Mouse (Mus musculus) CH12.LX (cell line): ENCODE data around the gene Traf2. TPM values are rescaled to one million over a fixed set of nuclear protein-coding genes. Genes with fewer than 3 reads are reported as not detected.

ENCODE experiments used
- DNase-seq: peaks from one replicate; pipeline ENCODE4 v3.0.0-alpha.2; 2013; ENCODE audit errors: extremely low read depth
- H3K27ac ChIP-seq: 2 replicates; pipeline ENCODE4 v1.5.1; 2012; ENCODE audit warnings: low read depth, mild to moderate bottlenecking, control low read depth, moderate library complexity; ENCODE audit not compliant: insufficient read depth
- H3K27me3 ChIP-seq: replicated peaks from 2 replicates; pipeline ENCODE3; 2012; ENCODE audit warnings: inconsistent platforms
- H3K36me3 ChIP-seq, 2 experiments: replicated peaks in 1 of 2; 2 replicates each; pipeline versions ENCODE3 to v1.6.1; 2012; ENCODE audit warnings: inconsistent platforms in 1 of 2, low read length in 1 of 2, mild to moderate bottlenecking in 1 of 2, mixed read lengths in 1 of 2, moderate library complexity in 1 of 2; ENCODE audit not compliant: control insufficient read depth in 1 of 2, insufficient read depth in 1 of 2
- H3K4me1 ChIP-seq, 2 experiments: 2 replicates each; pipeline ENCODE4 v1.6.1; 2012; ENCODE audit warnings: inconsistent platforms in 1 of 2, moderate library complexity in 1 of 2; ENCODE audit not compliant: insufficient read depth in 2 of 2, control insufficient read depth in 1 of 2
- H3K4me2 ChIP-seq: 2 replicates; pipeline ENCODE4 v1.6.1; 2012; ENCODE audit warnings: low read depth, mild to moderate bottlenecking, control low read depth; ENCODE audit not compliant: poor library complexity, insufficient read depth, severe bottlenecking
- H3K4me3 ChIP-seq, 3 experiments: fragments of 150-350 bp in 1 of 3; sonication (generic) in 1 of 3; replicated peaks in 1 of 3; 2 replicates each; pipeline versions ENCODE3 to v1.5.1; 2011 to 2012; ENCODE audit warnings: low read depth in 2 of 3, low read length in 2 of 3, mild to moderate bottlenecking in 2 of 3, moderate library complexity in 2 of 3, control low read depth in 1 of 3, improper control_type of control experiment in 1 of 3, inconsistent platforms in 1 of 3, mixed read lengths in 1 of 3; ENCODE audit not compliant: poor library complexity in 1 of 3
- H3K79me2 ChIP-seq: replicated peaks from 2 replicates; pipeline ENCODE4 v1.6.1; 2012; ENCODE audit warnings: mild to moderate bottlenecking, moderate library complexity; ENCODE audit not compliant: control insufficient read depth, poor library complexity, insufficient read depth, severe bottlenecking; ENCODE audit errors: extremely low read depth
- H3K9ac ChIP-seq: 2 replicates; pipeline ENCODE4 v1.6.1; 2012; ENCODE audit warnings: low read depth, mild to moderate bottlenecking, control low read depth, moderate library complexity; ENCODE audit not compliant: insufficient read depth
- H3K9me3 ChIP-seq: replicated peaks from 2 replicates; pipeline ENCODE3; 2012; ENCODE audit warnings: low read length, inconsistent platforms, mixed read lengths
- BHLHE40 ChIP-seq: IDR thresholded peaks from 2 replicates; pipeline ENCODE4 v1.6.1; 2011; ENCODE audit warnings: mild to moderate bottlenecking, low read depth, low read length, improper control_type of control experiment
- CTCF ChIP-seq, 2 experiments: IDR thresholded peaks in 1 of 2; conservative IDR thresholded peaks in 1 of 2; 2 replicates each; pipeline ENCODE4 v1.5.1; 2011 to 2012; ENCODE audit warnings: low read depth in 2 of 2, low read length in 2 of 2, improper control_type of control experiment in 1 of 2, inconsistent platforms in 1 of 2, mild to moderate bottlenecking in 1 of 2, moderate library complexity in 1 of 2
- E2F4 ChIP-seq: IDR thresholded peaks from 2 replicates; pipeline ENCODE4 v1.6.1; 2011; ENCODE audit warnings: low read depth, low read length, improper control_type of control experiment; ENCODE audit not compliant: insufficient replicate concordance
- ELF1 ChIP-seq: IDR thresholded peaks from 2 replicates; pipeline ENCODE4 v1.6.1; 2014; ENCODE audit warnings: low read depth, mild to moderate bottlenecking, inconsistent platforms, low read length, improper control_type of control experiment
- ETS1 ChIP-seq: conservative IDR thresholded peaks from 2 replicates; pipeline ENCODE4 v1.6.1; 2012; ENCODE audit warnings: low read depth, mild to moderate bottlenecking, inconsistent platforms, low read length, improper control_type of control experiment, moderate library complexity
- GABPA ChIP-seq: IDR thresholded peaks from 2 replicates; pipeline ENCODE4 v1.6.1; 2012; ENCODE audit warnings: low read depth, low read length, improper control_type of control experiment, inconsistent platforms; ENCODE audit not compliant: insufficient replicate concordance
- HCFC1 ChIP-seq: IDR thresholded peaks from 2 replicates; pipeline ENCODE4 v1.6.1; 2012; ENCODE audit warnings: low read depth, mild to moderate bottlenecking, inconsistent platforms, low read length, improper control_type of control experiment
- IRF4 ChIP-seq: IDR thresholded peaks from 2 replicates; pipeline ENCODE4 v1.6.1; 2014; ENCODE audit warnings: low read depth, mild to moderate bottlenecking, inconsistent platforms, low read length, improper control_type of control experiment
- JUND ChIP-seq: conservative IDR thresholded peaks from 2 replicates; pipeline ENCODE4 v1.6.1; 2011; ENCODE audit warnings: low read depth, low read length, improper control_type of control experiment
- KAT2A ChIP-seq: IDR thresholded peaks from 2 replicates; pipeline ENCODE4 v1.6.1; 2012; ENCODE audit warnings: low read length, improper control_type of control experiment, inconsistent platforms; ENCODE audit not compliant: insufficient replicate concordance
- MAX ChIP-seq: IDR thresholded peaks from 2 replicates; pipeline ENCODE4 v1.6.1; 2011; ENCODE audit warnings: low read length, improper control_type of control experiment
- MAZ ChIP-seq: IDR thresholded peaks from 2 replicates; pipeline ENCODE4 v1.6.1; 2012; ENCODE audit warnings: low read depth, mild to moderate bottlenecking, inconsistent platforms, low read length, improper control_type of control experiment, moderate library complexity
- PAX5 ChIP-seq: IDR thresholded peaks from 2 replicates; pipeline ENCODE4 v1.6.1; 2012; ENCODE audit warnings: low read length, inconsistent platforms, mixed read lengths
- RCOR1 ChIP-seq: conservative IDR thresholded peaks from 2 replicates; pipeline ENCODE4 v1.6.1; 2012; ENCODE audit warnings: low read depth, mild to moderate bottlenecking, inconsistent platforms, low read length, improper control_type of control experiment
- SIN3A ChIP-seq: IDR thresholded peaks from 2 replicates; pipeline ENCODE4 v1.6.1; 2012; ENCODE audit warnings: low read length, improper control_type of control experiment, inconsistent platforms
- SMC3 ChIP-seq: IDR thresholded peaks from 2 replicates; pipeline ENCODE4 v1.6.1; 2011; ENCODE audit warnings: low read depth, low read length, improper control_type of control experiment
- TCF12 ChIP-seq: IDR thresholded peaks from 2 replicates; pipeline ENCODE4 v1.6.1; 2014; ENCODE audit warnings: low read depth, mild to moderate bottlenecking, inconsistent platforms, low read length, improper control_type of control experiment
- USF1 ChIP-seq: IDR thresholded peaks from 2 replicates; pipeline ENCODE4 v1.6.1; 2014; ENCODE audit warnings: low read depth, mild to moderate bottlenecking, inconsistent platforms, low read length, improper control_type of control experiment
- ZKSCAN1 ChIP-seq: IDR thresholded peaks from 2 replicates; pipeline ENCODE4 v1.6.1; 2012; ENCODE audit warnings: low read depth, inconsistent platforms, low read length, improper control_type of control experiment, borderline replicate concordance
- ZMIZ1 ChIP-seq: IDR thresholded peaks from 2 replicates; pipeline ENCODE4 v1.6.1; 2012; ENCODE audit warnings: low read depth, mild to moderate bottlenecking, inconsistent platforms, low read length, improper control_type of control experiment
- ZNF384 ChIP-seq: IDR thresholded peaks from 2 replicates; pipeline ENCODE4 v1.6.1; 2012; ENCODE audit warnings: low read depth, low read length, improper control_type of control experiment, inconsistent platforms
- dilution Hi-C: fragments of 300-500 bp; cut with MboI; formaldehyde crosslinking; loops from 2 replicates; pipeline ENCODE4 v1.14.3; 2020; ENCODE audit warnings: low sequenced_read_pairs; ENCODE audit not compliant: extremely low pct_unique_long_range_greater_than_20kb, extremely low pct_ligation_motif_present
- in situ Hi-C: fragments of 300-500 bp; cut with MboI; formaldehyde crosslinking; loops from 3 replicates; pipeline ENCODE4 v1.14.3; 2019; ENCODE audit warnings: low sequenced_read_pairs, low pct_ligation_motif_present, low pct_unique_long_range_greater_than_20kb, mixed read lengths
- polyA plus RNA-seq: library from polyadenylated mRNA; unstranded; fragments of >175 nt; gene quantifications from 2 replicates; pipeline ENCODE4 v1.2.1, GENCODE M21; 2012; ENCODE audit warnings: low read depth; ENCODE audit not compliant: insufficient read length
- total RNA-seq, 2 experiments: library from RNA; depleted of rRNA; stranded (reverse); fragments of 300-350 nt in 1 of 2; fragments of >200 nt in 1 of 2; gene quantifications; 2 replicates each; pipeline ENCODE4 v1.2.3; 2012 to 2014

Traf2 gene
- total and polyA plus RNA-seq, 3 experiments: 17.9 to 26.4 (median 25.1) TPM

- TF ChIP-seq SMC3: no peak
- TF ChIP-seq, all 38 proteins: peak for 0
- no peak overlapping the region for H3K4me2 ChIP-seq
- dilution Hi-C loops: no loop called here
- H3K79me2 ChIP-seq: no peaks in the 10 kb centered on the region
- peaks cover 3% of the 10 kb centered on the region for H3K9me3 ChIP-seq
- H3K4me3 ChIP-seq: no peak overlapping the region
- DNase-seq: no peak
- in situ Hi-C loops: loop anchor here (5.0 kb wide), 1 partner anchor 46 kb away; no protein-coding TSS in a partner anchor
- H3K27me3 ChIP-seq: peaks cover 6% of the 10 kb centered on the region
- H3K27ac ChIP-seq: no peak overlapping the region
- H3K36me3 ChIP-seq: no peaks in the 10 kb centered on the region
- H3K4me1 ChIP-seq: no peaks in the 10 kb centered on the region
- no peak overlapping the region for H3K9ac ChIP-seq
Observed at GRCm38 (mm10) chr2:25477967-25478675, 68.6 kb downstream of the Traf2 start.

- no peak for DNase-seq
- Histone ChIP-seq H3K9me3 (peaks cover 3% of the 10 kb centered on the region), H3K9ac (no peak overlapping the region), H3K4me1 (no peaks in the 10 kb centered on the region), H3K27ac (no peak overlapping the region), H3K79me2 (no peaks in the 10 kb centered on the region), H3K27me3 (peaks cover 6% of the 10 kb centered on the region), H3K36me3 (no peaks in the 10 kb centered on the region), H3K4me2 (no peak overlapping the region), H3K4me3 (no peak overlapping the region)
- in situ Hi-C loops (loop anchor here (5.0 kb wide), 1 partner anchor 45 kb away; no protein-coding TSS in a partner anchor), dilution Hi-C loops (no loop called here)
- TF ChIP-seq HCFC1: no peak
- no peak for TF ChIP-seq GABPA
- no peak for TF ChIP-seq IRF4
- TF ChIP-seq E2F4: no peak
Observed at GRCm38 (mm10) chr2:25477541-25477940, 69.2 kb downstream of the Traf2 start.

GRCm38 (mm10) chr2:25472550-25472949 is 74.2 kb downstream of the Traf2 start:
- no peak for DNase-seq
- in situ Hi-C loops: no loop called here

More at GRCm38 (mm10) chr2:25472550-25472949, 74.2 kb downstream of the Traf2 start:
- Histone ChIP-seq H3K27me3 (peaks cover 3% of the 10 kb centered on the region), H3K79me2 (no peaks in the 10 kb centered on the region), H3K27ac (no peak overlapping the region), H3K36me3 (no peaks in the 10 kb centered on the region), H3K4me1 (peaks cover 0 to 19% of the 10 kb centered on the region in 2 experiments; a peak in 2 of 4 replicates), H3K9ac (no peak overlapping the region), H3K9me3 (no peaks in the 10 kb centered on the region), H3K4me3 (no peak overlapping the region)
- dilution Hi-C loops: no loop called here
- no peak for TF ChIP-seq JUND
- no peak for TF ChIP-seq TCF12
- no peak for TF ChIP-seq ZNF384
- no peak for TF ChIP-seq GABPA
- TF ChIP-seq ZMIZ1: no peak
- TF ChIP-seq E2F4: no peak
- no peak for TF ChIP-seq KAT2A
- no peak for TF ChIP-seq USF1
- no peak for TF ChIP-seq PAX5
- TF ChIP-seq SMC3: no peak
- no peak for TF ChIP-seq RCOR1
- TF ChIP-seq MAZ: no peak
- TF ChIP-seq SIN3A: no peak
- no peak for TF ChIP-seq BHLHE40
- TF ChIP-seq ZKSCAN1: no peak
- TF ChIP-seq CTCF (conservative IDR thresholded peaks at IDR 0.05 in 1 of 2, IDR thresholded peaks at IDR 0.05 in 1 of 2; ENCODE audit: low read depth in 2 of 2, low read length in 2 of 2): no peak
- no peak for TF ChIP-seq ETS1
- no peak for TF ChIP-seq MAX
- TF ChIP-seq ELF1: no peak
- TF ChIP-seq, all 38 proteins: peak for 0
- H3K4me2 ChIP-seq: no peak overlapping the region
